Mouse (Mus musculus) layer of hippocampus, adult 2 months (tissue): ENCODE data around the gene Tram2. TPM values are rescaled to one million over a fixed set of nuclear protein-coding genes. Genes with fewer than 3 reads are reported as not detected.
A peak's percentile ranks its signal among the peaks of the same experiment; 100 is the strongest.

Source experiments
- DNase-seq, 2 experiments: peaks; one replicate each; pipeline ENCODE4 v3.0.0; 2022; ENCODE audit warnings: low spot score in 2 of 2
- H3K27ac ChIP-seq: fragments of 200-600 bp; 2 replicates; pipeline ENCODE4 v1.8.1; 2022
- H3K4me3 ChIP-seq: fragments of 200-600 bp; 2 replicates; pipeline ENCODE4 v1.8.1; 2022; ENCODE audit warnings: mild to moderate bottlenecking
- CTCF ChIP-seq: fragments of 200-600 bp; conservative IDR thresholded peaks from 2 replicates; pipeline ENCODE4 v1.8.1; 2022; ENCODE audit warnings: antibody characterized with exemption, mild to moderate bottlenecking, moderate library complexity
- total RNA-seq, 2 experiments: library from RNA; stranded (reverse); gene quantifications; 2 replicates each; pipeline ENCODE4 v1.2.3; 2021

Tram2 gene
- total RNA-seq, 2 experiments from 2014 or later = 1.00 to 1.1 TPM

GRCm38 (mm10) chr1:21078481-21079214 lies 381 bp downstream of the Tram2 start:
- no peak for TF ChIP-seq CTCF
- H3K27ac ChIP-seq = peak overlapping the region; percentile 56; the same call in 1 of the 2 replicates
- H3K4me3 ChIP-seq = peak overlapping the region; percentile 93
- DNase-seq = peak in 1 of 2 experiments; percentile 19

- no peak for DNase-seq
- no peak overlapping the region for H3K4me3 ChIP-seq
Observed at GRCm38 (mm10) chr1:21077619-21078018, 1.4 kb downstream of the Tram2 start.

GRCm38 (mm10) chr1:21077191-21077590 lies 1.8 kb downstream of the Tram2 start:
- no peak overlapping the region for H3K27ac ChIP-seq
- no peak for DNase-seq
- H3K4me3 ChIP-seq = no peak overlapping the region
- no peak for TF ChIP-seq CTCF

More at GRCm38 (mm10) chr1:21077619-21078018, 1.4 kb downstream of the Tram2 start:
- H3K27ac ChIP-seq = no peak overlapping the region
- no peak for TF ChIP-seq CTCF

GRCm38 (mm10) chr1:21075986-21076495 lies 3.0 kb downstream of the Tram2 start:
- H3K4me3 ChIP-seq = no peak overlapping the region
- TF ChIP-seq CTCF = no peak
- no peak overlapping the region for H3K27ac ChIP-seq
- DNase-seq = no peak

DNA sequence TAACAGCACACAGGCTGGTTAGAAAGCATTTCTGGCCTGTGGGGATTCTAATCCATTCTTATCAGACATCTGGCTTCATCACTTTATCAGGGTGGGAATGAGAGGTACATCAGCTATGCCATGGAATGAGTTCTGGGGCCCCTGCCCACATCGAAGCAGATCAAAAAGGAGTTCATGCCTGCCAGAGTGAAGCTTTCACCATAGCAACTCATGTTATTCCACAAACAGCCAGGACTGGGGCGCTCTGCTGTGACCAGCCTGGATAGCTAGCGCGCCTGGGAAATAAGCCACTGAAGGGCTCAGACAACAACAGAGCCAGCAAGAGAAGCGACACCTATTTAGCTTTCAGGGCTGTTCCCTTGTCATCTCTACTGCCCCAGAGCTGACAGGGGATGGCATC lies 4.8 kb downstream of the Tram2 start:
- peak; percentile 55 for TF ChIP-seq CTCF
- Histone ChIP-seq H3K4me3 (peak overlapping the region; percentile 4; the same call in 1 of the 2 replicates), H3K27ac (no peak overlapping the region; the same call in 1 of the 2 replicates)
- peak in 1 of 2 experiments; percentile 31 for DNase-seq

DNA sequence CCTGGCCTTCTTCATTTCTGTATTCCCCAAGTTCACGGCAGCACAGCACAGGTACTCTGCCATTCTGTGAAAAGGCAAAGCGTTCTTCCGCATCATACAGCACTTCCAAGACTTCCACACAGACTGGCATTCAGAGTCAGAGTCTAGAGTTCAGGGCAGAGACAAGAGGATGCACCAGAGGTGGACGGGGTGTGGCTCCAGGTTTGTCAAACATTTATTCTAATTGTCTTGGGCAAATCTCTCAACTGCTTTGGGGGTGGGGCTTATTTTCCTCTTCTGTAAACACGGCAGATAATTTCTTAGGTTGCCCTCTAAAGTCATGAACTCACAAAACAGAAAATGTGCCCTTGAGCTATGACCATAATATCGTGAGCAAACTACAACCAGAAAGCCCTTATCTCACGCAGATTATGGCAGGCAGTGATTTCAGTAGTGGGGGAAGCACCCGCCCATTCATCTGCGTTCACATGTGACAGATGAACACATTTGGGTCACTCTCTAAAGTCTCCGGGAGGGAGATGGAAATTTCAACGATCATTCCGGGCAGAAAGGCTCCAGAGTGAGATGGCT lies 6.1 kb downstream of the Tram2 start:
- no peak for DNase-seq
- Histone ChIP-seq H3K27ac (no peak overlapping the region), H3K4me3 (no peak overlapping the region)
- no peak for TF ChIP-seq CTCF

GRCm38 (mm10) chr1:21070658-21071057 lies 8.4 kb downstream of the Tram2 start:
- no peak overlapping the region for H3K27ac ChIP-seq
- H3K4me3 ChIP-seq = no peak overlapping the region
- TF ChIP-seq CTCF = no peak
- DNase-seq = no peak

- no peak for TF ChIP-seq CTCF
- no peak for DNase-seq
- Histone ChIP-seq H3K27ac (no peak overlapping the region), H3K4me3 (no peak overlapping the region)
Observed at GRCm38 (mm10) chr1:21069830-21070522, 9.1 kb downstream of the Tram2 start.

DNA sequence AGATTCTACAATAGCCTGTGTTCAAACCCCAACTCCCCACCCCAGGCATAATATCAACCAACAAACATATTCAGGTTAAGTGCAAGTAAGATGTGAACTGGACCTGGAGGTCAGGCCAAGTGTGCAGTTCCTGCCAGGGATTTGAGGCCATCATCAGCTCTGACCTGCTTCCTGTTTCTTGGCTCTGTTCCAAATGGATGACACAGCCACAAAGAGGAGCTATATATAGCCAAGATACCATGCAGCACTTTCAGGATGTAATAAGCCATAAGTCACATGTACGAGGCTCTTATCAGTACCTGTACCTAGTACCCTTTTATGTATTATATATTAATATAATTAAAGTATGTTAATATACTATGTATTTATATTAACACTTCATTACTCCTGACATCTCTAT lies 10.5 kb downstream of the Tram2 start:
- Histone ChIP-seq H3K27ac (no peak overlapping the region), H3K4me3 (no peak overlapping the region)
- no peak for DNase-seq
- TF ChIP-seq CTCF = no peak

DNA sequence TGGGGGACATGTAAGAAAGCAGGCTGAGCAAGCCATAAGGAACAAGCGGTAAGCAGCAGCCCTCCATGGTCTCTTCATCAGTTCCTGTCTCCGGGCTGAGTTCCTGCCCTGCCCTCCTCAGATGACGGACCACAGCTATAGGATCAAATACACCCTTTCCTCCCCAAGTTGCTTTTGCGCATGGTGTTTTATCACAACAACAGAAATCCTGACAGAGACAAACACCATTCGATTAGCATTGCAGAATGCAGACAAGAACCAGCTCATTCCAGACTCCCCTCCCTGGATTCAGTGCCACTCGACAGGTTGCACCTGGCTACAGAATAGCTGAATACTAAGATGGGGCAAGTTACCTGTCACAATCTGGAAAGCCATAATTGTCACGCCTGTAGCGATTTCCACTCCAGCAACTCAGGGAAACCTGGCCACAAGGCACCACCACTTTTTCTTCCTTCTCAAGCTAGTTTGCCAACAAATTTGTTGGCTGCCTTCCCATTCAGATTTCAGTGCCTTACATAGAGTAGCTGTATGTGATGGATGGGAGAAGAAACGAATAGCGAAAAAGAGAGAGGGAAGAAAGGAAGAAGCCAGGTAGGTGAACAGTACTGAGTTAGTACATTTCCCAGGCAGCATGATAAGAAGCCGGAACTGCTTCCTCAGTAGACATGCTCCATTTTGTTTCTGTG lies 11.3 kb downstream of the Tram2 start:
- TF ChIP-seq CTCF = no peak
- DNase-seq = no peak
- Histone ChIP-seq H3K4me3 (no peak overlapping the region), H3K27ac (no peak overlapping the region)

DNA sequence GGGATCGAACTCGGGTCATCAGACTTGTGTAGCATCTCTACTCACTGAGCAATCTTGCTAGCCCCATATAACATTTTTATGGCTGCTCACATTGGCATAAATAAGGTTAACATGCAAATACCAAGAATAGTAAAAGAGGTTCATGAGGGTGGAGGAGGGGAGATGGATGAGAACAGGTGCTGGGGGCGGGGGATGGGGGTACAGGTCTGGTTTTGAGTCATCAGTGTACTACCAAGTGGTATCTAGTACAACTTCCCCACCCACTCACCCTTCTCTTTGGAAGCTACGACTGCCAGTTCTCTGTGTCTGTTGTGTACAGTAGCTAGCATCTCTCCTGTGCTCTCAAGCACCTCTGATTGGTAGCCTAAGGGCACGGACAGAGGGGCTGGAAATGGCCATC lies 14.9 kb downstream of the Tram2 start:
- TF ChIP-seq CTCF = no peak
- no peak for DNase-seq
- no peak overlapping the region for H3K4me3 ChIP-seq

GRCm38 (mm10) chr1:21059385-21060109 lies 19.5 kb downstream of the Tram2 start:
- Histone ChIP-seq H3K27ac (no peak overlapping the region), H3K4me3 (no peak overlapping the region)
- no peak for TF ChIP-seq CTCF
- DNase-seq = no peak

More for the DNA sequence above, 14.9 kb downstream of the Tram2 start:
- H3K27ac ChIP-seq = no peak overlapping the region
